Mouse (Mus musculus): Measurements from ENCODE around the gene Rgs10.

Gene Rgs10

DNA sequence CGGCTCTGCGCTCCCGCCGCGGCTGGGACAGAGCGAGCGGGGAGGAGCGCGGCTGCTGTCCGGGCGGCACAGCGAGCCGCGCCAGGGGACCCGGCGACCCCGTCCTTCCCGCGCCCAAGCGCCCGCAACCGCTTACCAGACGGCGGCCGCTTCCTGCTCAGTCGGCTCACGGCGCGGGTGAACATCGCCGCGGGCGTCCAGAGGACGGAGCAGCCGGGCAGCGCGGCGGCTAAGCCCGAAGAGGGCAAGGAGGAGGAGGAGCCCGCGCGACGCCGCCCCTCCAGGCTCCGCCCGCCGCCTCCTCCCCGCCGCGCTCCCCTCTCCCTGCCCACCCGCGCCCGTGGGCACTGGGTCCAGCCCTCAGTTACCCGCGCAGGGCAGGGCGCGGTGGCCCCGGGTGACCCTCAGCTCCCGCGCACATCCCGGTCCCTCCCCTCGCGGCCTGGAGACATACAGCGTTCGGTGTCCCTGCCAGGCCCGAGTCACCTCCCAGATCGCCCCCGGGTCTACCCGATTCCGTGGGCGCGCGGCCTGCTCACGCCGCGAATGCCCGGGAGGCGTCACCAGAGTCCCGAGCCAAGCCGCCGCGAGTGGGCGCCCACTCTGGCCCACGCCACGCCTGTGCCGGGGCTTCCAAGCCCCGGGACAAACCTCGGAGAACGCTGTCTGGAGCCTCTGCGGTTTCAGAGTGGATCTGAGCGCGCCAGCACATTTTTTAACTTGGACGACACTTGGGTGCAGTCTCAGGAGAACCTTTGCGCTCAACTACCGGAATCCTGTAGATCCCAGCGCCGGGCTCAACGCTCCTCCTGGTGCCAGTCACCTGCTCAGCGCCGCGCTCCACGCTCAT is at the start of gene Rgs10:
Gene Rgs10 (minus strand): TSS at position 829 of the 850 bp plus-strand sequence.
- DNase-seq, result peak; percentile 74

DNA sequence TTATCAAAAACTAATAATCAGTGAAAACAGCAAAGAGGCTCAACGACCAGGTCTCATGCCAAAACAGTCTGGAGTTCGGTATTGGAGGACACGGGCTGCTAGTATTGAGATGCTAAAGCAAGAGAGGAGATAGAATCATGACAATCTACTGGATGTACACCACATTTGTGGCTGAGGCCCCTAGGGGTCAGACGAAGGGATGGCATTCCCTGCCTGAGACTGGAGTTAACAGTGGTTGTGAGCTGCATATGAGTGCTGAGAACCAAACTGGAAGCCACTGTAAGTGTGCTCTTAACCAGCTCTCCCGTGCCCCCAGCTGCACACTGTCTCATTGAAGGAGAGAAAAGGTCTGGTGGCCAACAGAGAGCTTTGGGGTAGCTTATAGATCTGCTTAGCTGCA is 43.8 kb upstream of the Rgs10 start:
- no peak for DNase-seq

DNA sequence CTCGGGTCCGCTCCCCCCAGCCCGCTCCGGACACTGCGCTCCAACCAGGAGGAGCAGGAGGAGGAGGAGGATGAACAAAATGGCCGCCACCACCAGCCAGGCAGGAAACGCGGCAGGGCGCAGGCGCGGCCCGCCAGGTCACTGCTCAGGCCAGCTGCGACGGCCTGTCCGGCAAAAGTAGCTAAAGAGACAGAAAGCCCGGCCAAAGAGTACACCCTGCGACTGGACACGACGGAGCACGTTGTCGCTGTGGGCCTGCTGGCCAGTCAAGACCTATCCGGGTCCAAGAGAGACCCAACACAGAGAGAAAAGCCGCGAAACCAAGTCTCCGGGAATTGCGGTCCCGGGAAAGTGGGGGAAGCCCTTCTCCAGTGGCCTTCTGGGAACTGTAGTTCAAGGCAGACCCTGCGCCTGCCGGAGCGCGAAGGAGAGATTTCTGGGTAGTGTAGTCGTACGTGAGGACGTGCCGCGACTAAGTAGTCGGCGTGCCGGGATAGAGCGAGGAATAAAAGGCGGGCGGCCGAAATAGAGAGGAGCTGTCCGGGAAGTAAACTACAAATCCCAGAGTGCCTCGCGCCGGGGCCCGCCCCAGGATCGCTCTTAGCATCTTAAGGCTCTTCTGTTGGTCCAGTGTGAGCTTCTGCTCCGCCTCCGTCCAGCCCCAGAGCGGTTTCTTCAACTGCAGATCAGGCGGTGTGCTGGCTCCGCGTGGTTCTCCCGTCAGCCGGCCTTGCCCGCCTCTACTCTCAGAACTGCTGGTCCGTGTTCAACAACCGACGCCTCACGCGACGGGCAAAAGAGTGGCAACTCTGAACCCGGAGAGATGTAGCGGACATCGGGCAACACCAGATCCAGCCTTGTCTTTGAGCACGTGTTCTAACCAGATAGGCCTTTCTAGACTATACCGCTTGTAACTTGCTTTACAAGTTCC is 43.0 kb upstream of the Rgs10 start, which contains the start of gene Tial1:
Gene Tial1 (minus strand): TSS at position 433 of the 931 bp plus-strand sequence.
- DNase-seq, result peak; percentile 98

- DNase-seq, result no peak
Observed at GRCm38 (mm10) chr7:128460865-128461228, 42.3 kb upstream of the Rgs10 start.

DNA sequence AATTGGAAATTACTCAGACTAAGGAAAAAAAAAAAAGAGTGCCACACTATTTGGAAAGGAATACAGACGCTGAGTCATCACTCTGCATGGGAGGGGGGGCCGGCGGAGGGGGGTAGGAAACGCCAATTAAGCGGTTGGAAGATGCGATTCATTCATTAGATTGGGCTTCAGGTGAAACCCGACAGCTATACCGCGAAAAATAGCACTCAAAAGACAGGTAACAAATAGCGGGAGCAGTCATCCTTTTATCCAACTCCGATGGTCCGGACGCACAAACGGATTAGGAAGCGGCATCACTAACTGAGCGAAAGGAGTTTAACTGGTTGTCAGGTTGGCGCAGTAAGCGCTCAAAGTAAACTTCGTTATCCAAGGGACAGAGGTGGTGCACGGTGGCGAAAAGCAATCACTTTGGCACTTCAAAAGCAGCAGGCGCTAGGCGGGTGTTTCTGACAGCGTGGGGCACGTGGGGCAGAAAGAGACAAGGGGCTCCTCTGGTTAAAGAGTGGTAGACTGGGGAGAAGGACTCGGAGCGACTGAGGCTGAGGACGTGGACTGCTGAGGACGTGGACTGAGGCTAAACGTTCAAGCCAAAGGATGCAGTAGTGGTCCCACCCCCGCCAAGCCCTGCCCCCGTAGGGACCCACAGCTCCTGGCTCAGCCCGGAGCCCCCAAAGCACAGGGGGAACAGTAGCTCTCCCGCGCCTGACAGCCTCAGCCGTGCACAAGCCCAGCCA is 41.7 kb upstream of the Rgs10 start:
- peak; percentile 45 for DNase-seq

DNA sequence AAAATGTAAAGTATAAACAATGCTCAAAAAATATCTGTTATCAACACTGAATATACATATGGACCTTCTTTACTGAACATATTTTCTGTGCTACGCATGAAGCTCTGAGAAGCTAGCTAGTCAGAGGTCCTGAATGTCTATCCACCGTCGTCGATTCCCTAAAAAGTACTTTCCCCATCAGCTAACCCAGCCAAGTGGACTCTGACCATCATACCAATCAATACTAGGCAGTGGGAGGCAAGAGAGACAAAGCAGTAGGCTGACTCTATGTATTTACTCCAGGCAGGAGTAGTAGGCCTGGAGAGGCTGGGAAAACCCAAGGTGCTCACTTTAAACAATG is 41.2 kb upstream of the Rgs10 start:
- no peak for DNase-seq

DNA sequence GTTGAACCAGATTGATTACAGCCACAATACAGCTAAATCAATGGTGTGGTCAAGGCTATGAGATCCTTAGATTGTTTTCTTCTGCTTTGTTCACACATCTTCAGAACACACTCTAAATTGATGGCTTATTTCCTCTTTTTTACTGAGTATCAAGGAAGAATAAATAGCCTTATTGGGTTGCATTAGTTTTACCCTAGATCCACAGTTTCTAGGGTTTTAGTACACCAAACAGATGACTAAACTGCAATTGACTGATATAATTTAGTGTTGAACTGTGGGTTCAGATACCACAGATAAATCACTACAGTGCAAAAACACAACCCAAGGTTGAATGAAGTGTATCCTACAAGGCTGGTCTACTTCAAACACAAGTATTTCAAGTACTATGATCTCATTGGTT is 39.5 kb upstream of the Rgs10 start:
- DNase-seq, result no peak

DNA sequence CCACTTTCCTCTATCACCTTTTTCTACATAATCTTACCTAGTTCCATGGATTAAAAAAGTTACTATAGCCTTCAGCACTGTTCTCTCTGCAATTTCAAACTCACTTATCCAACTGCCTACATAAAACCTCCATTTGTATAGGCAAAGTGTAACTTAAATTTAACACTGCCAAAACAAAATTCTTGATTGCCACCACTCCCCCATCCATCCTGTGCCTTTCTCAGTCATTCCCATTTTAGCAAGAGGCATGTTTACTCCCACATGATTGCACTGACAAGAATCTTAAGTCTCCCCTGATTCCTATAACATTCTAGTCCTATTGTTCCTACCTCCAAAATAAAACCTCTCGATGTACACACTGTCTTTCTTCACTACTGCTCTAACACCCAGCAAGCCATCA is 34.2 kb upstream of the Rgs10 start:
- DNase-seq, result no peak

DNA sequence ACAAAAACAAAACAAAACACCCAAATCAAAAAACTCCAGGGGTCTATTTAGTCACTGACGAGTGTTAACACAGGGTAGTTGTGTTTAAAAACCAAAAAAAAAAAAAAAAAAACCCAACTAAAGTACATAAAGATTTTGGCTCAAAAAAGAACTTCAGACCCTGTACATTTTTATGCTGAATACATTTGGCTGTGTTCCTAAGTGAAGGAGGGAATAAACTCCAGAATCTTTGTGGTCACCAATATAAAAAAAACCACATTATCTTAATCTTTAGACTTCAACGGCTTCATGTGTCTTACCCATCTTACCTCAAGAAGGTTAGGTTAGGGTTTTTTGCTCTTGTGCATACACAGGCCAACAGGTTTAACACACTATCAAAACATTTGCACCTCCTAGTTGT is 22.0 kb upstream of the Rgs10 start:
- no peak for DNase-seq

DNA sequence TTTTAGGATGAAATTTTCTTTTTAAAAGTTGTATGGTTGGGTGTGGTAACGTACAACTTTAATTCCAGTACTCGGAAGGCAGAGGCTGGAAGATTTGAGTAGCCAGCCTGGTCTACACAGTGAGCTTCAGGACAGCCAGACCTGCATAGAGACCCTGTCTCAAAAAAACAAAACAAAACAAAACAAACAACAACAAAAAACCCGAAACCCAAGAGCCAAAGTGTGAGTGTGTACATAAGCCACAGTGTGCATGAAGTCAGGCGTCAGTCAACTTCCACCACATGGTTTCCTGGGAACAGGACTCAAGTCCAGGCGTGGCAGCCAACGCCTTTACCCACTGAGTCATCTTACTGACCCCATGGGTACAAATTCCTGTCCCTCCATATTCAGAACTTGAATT is 20.7 kb upstream of the Rgs10 start:
- no peak for DNase-seq

GRCm38 (mm10) chr7:128438131-128438530 is 19.6 kb upstream of the Rgs10 start:
- DNase-seq, result no peak

DNA sequence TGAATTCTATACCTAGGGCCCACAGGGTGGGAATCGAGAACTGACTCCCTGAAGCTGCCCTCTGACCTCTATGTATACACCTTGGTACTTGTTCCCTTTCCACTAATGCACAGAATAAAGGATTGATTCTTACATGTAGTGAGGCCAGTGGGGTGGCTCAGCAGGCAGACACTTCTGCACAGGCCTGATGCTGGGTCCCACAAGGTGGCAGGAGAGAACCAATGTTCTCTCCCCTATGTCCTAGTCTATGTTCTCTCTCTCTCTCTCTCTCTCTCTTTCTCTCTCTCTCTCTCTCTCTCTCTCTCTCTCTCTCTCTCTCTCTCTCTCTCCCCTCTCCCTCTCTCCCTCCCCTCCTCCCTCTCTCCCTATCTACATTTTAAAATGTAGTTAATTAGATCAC is 14.7 kb upstream of the Rgs10 start:
- no peak for DNase-seq

DNA sequence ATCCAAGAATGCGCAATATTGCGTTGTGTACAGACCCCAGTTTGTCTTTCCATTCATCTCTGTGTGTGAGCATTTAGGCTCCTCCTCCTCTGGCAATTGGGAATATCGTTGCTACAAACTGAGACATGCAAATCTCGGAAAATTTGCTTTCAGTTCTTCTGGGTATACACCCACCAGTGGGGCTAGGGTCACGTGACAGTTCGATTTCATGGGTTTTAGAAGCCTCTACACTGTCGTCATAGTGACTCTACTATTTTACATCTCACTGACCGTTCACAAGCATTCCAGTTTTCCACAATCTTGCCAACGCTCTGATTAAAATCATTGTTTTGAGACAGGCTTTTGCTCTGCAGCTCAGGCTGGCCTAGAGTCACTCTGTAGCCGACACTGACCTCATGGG is 14.0 kb upstream of the Rgs10 start:
- DNase-seq, result no peak

DNA sequence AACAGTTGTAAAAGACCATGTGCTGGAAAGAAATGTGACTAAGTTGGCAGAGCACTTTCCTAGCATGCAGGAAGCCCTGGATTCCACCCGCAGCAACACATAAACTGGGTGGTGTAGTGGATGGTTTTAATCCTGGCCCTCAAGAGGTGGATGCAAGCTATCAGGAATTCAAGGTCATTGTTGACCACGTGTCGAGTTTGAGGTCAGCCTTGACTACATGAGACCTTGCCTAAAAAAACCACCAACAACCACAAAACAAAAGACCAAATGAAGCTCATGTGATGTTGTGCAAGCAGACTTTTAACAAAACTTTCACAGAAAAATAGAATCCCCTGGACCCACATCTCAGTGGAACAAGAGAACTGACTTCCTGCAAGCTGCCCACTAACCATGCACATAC is 3.9 kb upstream of the Rgs10 start:
- DNase-seq, result no peak

- DNase-seq, result no peak
Observed at GRCm38 (mm10) chr7:128421701-128422100, 3.1 kb upstream of the Rgs10 start.

DNA sequence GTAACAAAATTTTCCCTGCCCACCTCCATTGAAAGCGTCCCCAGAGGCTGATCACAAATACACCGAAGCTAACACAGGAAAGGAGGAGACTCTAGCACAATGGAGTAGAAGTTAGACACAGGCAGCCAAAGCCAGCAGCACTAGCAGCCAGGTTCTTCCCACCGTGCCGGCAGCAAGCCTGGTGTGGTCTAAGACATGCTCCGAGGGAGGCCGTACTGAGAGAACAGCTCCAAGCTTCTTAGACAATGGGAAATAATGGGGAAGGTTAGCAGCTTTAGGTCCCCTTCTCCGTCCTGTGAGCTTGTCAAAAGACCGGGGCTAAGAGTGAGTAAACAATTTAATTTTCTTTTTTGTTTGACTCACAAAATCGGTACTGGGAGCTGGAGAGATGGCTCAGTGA is 1.1 kb upstream of the Rgs10 start:
- DNase-seq, result no peak

- DNase-seq, result no peak
Observed at GRCm38 (mm10) chr7:128417226-128417929, 1.2 kb downstream of the Rgs10 start.

GRCm38 (mm10) chr7:128416664-128417063 is 1.9 kb downstream of the Rgs10 start:
- no peak for DNase-seq

GRCm38 (mm10) chr7:128414433-128414832 is 4.1 kb downstream of the Rgs10 start:
- DNase-seq, result no peak

DNA sequence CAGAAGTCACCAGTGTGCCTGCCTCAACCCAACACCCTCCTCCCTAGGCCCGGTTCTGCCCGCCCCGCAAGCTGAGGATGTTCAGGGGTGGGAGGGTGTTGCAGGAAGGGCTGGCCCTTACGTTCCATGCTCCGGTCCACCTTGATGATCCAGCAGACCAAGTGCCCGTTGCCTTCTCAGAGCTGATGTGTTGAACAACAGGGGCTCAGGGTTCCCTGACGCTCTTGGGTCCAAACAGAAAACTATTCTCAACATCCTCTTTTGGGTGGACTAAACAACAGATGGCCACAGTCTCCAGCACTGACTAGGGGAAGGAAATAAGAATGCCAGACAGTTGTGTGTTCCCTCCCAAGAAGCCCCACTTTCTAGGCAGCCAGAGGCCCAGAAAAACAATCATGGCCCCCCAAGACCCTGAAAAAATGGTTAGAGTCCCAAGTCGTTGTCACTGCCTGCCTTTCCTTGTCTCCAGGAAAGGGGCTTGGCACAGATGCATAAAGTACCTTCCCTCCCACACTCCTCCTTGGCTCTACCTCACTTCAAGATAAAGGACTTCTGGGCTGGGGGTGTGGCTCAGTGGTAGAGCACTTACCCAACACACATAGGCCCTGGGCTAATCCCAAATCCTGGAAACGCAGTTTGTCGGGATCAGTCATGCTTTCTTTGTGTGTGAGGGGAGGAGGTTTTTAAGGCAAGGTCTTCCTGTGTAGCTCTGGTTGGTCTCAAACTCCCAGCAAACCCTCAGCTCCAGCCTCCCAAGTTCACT is 6.3 kb downstream of the Rgs10 start:
- no peak for DNase-seq

- DNase-seq, result no peak
Observed at GRCm38 (mm10) chr7:128410708-128411413, 7.7 kb downstream of the Rgs10 start.
